Mouse (Mus musculus): ENCODE data around the gene Kbtbd2.

The Kbtbd2 gene

DNA sequence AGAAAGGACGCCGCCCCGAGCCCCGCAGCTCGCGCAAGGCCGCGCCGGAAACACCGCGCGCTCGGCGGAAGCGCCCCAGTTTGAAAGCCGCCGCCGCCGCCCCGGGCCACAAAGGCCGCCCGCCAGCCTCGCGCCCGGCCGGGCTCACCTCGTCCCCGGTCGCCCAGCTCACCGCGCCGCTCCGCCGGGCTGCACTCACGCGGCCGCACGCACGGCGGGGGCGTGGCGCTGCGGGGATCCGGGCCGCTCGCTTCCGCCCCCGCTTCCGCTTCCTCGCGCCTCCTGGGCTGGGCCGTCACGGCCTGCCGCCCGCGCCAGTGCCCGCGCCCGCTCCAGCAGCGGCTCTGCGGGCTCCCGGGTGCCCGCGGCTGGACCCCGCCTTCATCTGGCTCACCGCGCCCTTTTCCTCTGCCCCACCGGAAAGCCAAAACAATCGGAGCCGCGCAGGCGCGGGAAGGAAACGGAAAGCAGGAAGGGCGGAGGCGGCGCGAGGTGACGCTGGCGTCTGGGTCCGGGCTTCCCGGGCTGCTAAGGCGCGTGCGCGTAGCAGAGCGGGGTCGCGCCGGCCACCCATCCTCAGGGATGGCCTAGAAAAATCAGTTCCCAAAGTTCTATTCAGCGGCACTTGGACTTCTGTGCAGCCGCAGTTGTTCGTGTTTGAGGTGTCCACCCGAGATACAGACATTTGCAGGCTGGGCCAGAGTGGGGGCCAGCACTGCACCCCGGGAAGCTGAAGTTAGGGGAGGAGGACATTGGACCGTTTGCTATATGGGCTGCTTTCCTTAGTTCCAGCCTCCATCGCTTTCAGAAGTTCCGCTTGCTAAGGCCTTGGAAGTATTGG is at the start of gene Kbtbd2:
Kbtbd2 (minus strand) TSS at position 503 of the 841 bp plus-strand sequence.
- in situ Hi-C loops (cut with MboI, MseI): loop anchor here (5.0 kb wide), 1 partner anchor 130 kb away; no protein-coding TSS in a partner anchor

DNA sequence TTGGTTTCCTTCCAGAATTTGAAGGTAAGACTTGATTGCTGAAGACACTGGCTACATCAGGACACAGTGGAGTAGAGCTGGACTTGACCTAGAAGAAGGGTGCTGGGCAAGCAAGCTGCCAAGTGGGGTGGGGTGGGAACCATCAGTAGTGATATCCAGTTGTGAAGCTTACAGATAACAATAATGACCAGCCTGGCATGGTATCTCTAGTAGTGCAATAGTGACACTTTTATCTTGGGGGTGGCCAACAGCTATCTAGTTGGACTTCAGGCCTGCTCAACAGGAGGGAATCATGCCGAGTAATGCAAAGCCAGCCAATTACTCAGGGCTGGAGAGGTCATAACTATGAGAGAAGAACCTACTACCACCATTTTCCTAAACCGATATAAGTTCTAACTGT is 46.8 kb upstream of the Kbtbd2 start:
- in situ Hi-C loops (cut with MboI, MseI): no loop called here

DNA sequence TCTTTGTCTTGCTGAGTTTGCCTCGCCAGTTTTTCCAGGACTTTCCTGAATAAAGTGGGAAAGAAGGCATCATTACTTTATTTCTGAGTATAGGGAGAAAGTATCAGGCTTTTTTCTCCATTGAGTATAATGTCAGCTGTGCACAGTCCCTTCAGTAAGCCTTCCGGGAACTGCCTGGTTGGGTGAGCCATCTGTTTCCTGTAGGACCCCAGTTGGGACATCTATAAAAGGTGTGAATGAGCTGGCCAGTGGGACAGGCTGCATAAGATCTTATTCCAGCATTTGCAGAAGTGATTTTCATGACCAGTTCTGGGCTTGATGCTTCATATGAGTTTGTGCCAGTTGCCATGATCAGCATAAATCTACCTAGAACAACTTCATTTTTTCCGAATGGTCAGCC is 45.6 kb upstream of the Kbtbd2 start:
- in situ Hi-C loops (cut with MboI, MseI): no loop called here

DNA sequence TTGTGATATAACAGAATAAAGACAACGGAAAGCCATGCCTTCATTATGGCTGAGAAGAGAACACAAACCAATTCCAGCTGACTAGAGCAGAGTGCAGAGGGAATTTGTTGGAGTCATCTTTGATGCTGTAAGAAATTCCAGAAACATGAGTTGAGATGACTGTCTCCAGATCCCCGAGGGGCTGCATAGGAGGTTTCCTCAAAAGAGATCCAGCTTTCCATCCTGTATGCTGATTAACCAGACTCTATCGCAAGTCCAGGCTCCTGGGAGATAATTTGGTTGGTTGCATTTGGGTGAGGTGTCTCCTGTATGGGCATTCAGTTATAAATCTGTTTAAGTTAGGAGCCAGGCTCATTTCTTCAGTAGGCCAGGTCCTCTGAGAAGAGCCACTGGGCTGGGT is 40.0 kb upstream of the Kbtbd2 start:
- in situ Hi-C loops (cut with MboI, MseI): no loop called here

DNA sequence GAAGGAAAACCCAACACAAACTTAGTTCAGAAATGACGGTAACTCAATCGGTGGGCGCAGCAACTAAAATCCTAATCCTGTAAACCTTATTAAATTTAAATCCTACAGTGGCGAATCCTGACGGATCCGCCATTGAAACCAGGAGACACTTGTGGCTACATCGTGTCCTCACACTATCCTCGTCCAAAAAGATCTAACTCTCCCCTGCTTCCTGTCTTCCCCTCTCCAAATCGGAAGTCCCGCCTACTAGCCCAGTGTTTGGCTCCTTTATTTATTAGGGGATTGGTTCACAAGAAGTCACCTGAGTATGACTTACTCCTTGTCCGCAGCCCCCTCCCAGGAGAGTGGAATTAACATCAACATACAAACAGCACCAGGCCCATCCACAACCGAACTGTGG is 39.6 kb upstream of the Kbtbd2 start:
- in situ Hi-C loops (cut with MboI, MseI): no loop called here

DNA sequence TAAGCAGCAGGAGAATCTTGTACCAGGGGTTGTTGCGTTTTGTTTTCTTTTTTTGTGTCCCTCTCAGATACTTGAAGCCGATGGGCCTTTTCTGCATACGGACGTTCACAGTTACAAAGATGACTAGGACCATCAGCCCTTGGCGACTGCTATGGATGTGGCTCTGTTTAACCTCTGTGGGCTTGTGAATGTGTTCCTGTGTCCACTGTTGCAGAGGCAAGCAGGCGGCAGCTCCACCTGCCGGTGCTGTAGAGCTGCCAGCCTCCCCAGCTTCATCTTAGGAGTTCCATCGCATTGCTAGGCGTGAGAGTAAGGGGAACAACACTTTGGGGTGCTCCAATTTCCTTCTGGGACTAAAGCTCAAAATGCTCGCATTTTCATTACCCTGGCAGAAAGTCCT is 37.9 kb upstream of the Kbtbd2 start:
- in situ Hi-C loops (cut with MboI, MseI): no loop called here

DNA sequence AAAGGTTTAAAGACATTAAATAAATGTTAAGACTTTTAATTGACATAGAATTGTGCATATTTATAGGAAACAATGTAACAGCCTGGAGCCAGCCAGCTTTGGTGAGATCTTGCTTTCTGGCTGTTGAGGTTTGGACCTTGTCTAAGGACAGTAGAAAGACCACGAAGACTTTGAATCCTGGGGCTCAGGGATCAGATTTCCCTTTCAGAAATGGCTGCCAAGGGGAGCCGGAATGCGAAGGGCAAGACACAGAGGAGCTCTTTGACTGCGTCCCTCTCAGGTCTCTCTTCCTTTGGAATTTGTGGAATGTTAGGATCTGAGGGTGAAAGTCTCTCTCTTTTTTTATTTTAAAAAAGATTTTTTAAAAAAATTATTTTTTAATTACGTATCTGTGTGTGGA is 37.2 kb upstream of the Kbtbd2 start:
- in situ Hi-C loops (cut with MboI, MseI): no loop called here

DNA sequence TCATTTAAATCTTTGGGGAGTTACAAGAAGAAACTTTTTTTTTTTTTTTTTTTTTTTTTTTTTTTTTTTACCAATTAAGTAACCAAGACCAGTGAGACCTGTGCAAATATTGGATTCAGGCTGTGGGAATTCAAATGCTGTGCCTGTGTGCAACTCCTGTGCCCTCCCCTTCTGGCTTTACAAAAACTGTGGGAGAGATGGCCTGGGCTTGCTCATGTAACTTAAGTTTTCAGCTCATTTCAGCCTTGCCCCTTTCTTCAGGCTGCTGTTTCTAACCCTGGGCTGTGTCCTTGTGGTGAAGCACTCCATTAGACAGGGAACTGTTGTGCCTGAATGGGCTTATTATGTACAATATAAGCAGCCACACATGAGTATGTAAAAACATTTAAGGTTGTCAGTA is 35.2 kb upstream of the Kbtbd2 start:
- in situ Hi-C loops (cut with MboI, MseI): no loop called here

DNA sequence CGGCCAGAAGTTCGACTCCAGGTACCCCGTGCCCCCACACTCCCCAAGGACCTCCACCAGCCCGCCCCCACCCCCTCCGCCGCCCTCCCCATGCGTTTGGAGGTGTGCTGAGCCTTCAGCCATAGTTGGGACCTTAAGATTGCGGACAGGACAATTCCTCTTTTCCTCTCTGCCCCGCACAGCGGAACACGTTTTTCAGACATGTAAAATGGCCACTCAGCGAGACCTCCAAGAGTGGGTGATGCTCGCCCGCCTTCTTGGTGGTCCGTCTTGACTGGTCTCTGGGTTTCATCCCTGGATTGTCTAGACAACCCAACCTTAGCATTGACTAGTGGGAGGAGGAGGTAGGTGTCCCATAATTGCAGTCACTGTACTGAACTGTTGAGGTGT is 34.8 kb upstream of the Kbtbd2 start:
- in situ Hi-C loops (cut with MboI, MseI): no loop called here

DNA sequence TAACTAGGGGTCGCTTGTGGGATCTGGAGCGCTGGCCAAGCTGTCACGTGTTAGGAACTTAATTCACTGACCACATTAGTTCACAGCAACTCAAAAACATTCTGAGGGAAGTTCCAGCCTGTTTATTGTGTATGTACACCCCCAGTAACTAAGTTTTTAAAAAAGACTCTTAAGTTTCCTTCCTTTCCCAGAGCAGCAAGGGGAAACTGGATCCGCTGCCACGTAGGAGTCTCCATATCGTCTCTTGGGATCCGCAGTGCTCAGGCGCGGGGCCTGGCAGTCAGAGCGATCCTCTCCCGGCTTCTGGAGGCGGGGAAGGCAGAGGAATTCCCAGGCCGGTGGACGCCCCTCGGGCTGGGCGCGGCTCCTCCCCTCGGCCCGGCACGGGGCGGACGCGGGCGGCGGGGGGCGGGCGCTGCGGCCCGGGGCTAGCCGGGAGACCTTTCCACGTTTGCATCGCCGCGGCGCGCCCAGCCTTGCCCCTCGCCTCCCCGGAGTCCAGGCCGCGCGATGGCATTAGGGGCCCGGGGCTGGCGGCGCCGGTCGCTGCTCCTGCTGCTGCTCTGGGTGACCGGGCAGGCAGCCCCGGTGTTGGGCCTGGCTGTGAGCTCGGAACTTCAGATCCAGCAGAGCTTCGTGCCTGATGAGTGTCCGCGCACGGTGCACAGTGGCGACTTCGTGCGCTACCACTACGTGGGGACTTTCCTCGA is 34.2 kb upstream of the Kbtbd2 start, which contains the start of gene Fkbp9:
Fkbp9 (plus strand) TSS at position 363 of the 710 bp plus-strand sequence.
- in situ Hi-C loops (cut with MboI, MseI): no loop called here

DNA sequence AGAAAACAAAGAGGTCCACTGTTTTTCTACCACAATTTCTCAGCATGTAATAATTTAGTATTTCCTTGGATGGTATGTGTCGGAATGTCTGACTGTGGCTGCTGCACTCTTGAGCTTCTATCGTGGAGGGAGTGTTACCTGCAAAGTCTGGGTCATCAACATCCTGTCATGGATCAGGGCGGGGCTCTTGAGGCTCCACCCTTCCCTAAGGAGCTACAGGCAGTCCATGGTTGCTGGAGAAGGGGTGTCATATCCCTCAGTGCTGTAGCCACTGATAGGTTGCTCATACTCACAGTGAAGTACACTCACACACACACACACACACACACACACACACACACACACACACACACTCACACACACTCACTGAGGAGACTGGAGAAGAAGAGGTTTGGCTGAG is 28.0 kb upstream of the Kbtbd2 start:
- in situ Hi-C loops (cut with MboI, MseI): no loop called here

DNA sequence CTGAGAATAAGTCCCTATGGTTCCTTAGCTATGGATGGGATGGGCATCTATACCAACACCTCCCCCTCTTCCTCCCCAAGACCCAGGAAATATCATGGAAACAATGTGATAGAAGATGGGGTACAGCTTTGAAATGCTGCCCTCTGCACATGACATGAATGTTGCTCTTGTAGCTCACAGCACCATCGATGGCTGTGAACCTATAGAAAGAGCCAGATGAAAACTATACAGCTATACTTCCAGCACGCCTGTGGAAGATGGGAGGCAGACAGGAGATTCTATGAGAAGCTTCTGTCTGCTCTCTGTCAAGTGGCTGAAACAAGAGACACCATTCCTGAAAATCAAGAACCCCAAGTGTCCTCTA is 21.5 kb upstream of the Kbtbd2 start:
- in situ Hi-C loops (cut with MboI, MseI): loop anchor here (25.0 kb wide), 1 partner anchor 1043 kb away; the partner anchor contains the start of gene Vmn1r21

DNA sequence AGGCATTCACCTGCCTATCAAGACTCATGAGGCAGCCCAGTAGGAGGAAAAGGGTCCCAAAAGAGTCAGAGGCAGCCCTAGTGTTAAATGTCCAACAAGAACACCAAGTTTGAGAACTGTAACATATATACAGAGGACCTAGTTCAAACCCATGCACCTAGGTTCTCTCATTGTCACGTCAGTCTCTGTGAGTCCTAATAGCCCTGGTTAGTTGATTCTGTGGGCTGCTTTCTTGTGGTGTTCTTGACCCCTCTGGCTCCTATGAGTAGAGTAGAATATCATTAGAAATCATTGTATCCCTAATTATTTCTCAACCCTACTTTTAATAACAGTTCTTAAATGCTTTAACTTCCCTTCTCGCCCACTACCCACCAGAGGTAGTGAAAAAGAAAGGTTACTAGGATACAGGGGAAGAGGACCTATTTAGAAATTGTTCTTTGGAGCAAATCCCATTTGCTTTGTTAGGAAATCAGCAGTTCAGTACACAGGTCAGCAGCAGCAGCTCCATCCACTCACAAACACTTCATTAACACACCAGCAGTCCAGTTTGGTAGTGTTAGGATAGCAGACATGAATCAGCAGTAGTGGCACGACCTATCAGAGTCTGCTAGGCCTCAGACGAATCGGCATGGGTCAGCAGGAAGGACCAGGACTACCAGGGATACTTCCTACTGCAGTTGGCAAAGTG is 21.0 kb upstream of the Kbtbd2 start:
- in situ Hi-C loops (cut with MboI, MseI): loop anchor here (25.0 kb wide), 1 partner anchor 1044 kb away; the partner anchor contains the start of gene Vmn1r21

DNA sequence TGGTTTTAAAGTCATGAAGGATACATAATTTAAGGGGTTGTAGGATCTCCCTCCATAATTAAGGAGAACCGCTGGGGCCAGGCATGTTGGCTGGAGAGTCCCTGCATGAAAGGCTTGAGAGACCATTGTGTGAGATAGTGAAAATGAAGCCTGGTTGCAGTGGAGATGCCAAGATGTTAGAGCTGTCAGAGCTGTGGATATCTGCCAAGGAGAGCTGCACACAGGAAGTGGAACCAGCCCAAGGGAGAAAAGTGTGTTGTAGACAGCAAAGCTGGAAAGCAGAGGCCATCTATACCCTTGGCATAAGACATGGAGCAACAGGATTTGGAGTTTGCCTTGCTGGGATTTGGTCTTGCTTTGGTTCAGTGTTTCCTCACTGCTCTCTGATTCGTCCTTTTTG is 15.7 kb upstream of the Kbtbd2 start:
- in situ Hi-C loops (cut with MboI, MseI): loop anchor here (25.0 kb wide), 1 partner anchor 1049 kb away; the partner anchor contains the start of gene Vmn1r21

DNA sequence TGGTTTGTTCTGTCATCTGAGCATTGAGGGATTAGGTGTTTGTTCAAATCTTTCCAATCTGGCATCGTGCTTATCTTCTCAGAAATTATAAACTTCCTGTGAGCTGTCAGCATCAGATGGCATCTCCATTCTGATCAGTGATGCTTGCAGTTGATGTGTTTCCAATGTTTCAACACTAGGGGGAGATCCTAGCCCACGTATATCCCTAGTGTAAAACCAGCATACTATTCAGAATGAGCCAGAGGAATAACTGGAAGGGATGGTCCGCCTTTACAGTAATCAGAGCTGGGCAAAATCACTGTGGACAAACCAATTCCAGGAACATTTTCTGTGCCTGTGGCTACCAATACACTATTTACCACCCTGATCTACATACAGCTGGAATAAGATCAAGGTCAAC is 11.0 kb upstream of the Kbtbd2 start:
- in situ Hi-C loops (cut with MboI, MseI): loop anchor here (5.0 to 25.0 kb wide), 2 partner anchors 764 to 1054 kb away; partner anchors contain the start of gene Vmn1r21

DNA sequence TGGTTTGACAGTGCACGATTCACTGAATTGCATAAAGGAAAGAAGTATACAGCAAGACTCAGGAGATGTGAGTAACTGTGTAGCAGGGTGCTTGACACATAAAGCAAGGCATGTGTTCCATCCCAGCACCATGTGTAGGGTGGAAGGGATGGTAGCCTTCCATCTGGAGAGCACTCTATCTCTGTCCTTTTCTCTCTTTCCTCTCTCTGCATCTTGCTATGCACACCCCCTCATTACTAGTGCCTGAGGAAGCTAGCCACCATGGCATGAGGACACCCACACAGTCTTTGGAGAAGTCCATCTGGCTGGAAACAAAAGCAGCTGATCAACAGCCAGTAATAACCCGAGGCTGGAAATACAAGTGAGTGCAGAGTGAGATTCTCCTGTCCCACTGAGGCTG is 8.6 kb upstream of the Kbtbd2 start:
- in situ Hi-C loops (cut with MboI, MseI): loop anchor here (5.0 to 25.0 kb wide), 2 partner anchors 766 to 1056 kb away; partner anchors contain the start of gene Vmn1r21

DNA sequence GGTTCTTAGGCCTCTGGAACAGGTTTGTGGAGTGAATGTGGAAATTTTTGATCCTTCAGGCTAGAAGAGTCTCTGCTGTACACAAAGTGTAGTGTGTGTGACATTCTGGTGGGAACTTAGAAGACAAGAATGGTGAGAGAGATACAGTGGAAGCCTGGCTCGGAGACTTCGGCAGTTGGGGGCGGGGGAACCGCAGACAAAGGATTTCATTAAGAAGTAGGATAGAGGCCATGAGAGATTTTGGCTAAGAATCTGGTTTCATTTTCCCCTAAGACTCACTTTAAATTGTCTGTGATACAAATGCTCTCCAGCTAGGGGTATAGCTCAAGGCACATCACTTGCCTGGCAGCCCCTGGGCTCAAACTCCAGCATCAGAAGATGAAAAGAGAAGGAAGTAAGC is 7.4 kb upstream of the Kbtbd2 start:
- in situ Hi-C loops (cut with MboI, MseI): loop anchor here (5.0 to 25.0 kb wide), 2 partner anchors 767 to 1057 kb away; partner anchors contain the start of gene Vmn1r21

DNA sequence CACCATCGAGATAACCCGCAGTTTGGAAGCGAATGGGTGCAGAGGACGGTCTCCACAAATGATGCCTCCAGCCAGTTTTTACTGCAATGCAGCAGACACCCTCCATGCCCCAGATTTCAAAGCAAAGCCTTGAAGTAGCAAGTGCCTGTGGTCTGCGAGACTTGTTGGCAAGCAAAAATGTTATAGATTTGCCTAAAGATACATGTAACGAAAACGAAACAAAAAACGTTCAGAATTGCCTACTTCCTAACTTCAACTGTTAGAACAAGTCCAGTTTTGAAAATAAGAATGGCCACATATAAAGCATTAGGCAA is 496 bp upstream of the Kbtbd2 start:
- in situ Hi-C loops (cut with MboI, MseI): loop anchor here (5.0 kb wide), 1 partner anchor 129 kb away; no protein-coding TSS in a partner anchor

DNA sequence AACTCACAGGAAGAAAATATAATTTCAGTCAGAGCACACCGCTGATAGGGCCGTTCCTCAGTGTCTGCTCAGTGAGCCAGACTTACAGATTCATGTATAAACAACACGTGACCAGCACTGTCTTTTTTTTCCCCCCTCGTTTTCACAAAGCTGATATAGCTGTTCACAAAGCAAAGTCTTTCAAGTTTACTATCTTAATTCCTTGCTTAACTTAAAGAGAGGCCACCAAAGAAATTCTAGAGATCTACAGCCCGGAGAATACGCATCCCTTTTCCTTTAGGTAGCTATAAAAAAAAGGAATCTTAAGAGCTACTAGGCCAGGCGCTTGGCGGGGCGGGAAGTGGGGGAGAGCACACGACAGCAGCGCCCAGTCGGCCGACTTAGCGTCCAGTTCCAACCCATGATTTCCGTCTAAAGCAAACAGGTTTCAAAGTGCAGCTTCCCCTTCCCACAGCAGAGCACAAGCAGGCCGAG is 908 bp downstream of the Kbtbd2 start:
- in situ Hi-C loops (cut with MboI, MseI): loop anchor here (5.0 kb wide), 1 partner anchor 131 kb away; no protein-coding TSS in a partner anchor

DNA sequence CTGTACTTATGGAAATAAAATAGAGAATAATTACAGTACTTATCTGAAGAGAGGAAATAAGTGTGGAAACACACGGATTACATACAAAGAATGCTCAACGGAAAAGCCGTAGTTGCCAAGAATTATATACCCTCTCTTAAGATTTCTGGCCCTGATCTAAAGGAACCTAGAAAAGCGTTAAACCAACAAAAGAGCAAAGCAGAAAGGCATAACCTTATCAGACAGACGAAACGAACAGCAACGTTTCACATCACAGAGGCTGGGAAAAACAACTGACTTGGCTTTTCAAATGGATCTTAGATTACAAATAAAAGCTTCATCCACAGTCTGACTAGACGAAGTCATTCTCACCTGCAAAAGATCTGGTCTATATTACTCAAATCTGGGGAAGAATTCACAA is 1.4 kb downstream of the Kbtbd2 start:
- in situ Hi-C loops (cut with MboI, MseI): loop anchor here (5.0 kb wide), 1 partner anchor 131 kb away; no protein-coding TSS in a partner anchor

DNA sequence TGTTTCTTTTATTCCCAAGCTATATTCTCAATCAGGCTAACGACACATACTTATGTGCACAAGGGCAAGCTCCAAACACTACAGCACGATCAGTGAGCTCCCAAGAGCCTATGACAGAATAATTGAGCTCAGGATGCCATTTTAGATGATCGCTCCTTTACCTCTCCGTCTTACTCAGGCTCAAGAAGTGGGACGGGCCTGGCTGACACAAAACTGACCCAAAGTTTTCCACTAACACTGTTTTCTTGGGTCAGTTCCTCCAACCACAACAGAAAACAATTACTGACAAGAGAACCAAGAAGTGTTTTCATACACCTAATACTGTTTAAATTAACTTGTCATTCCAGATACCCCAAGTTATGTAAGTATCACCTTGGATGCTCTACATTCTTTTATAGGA is 2.8 kb downstream of the Kbtbd2 start:
- in situ Hi-C loops (cut with MboI, MseI): loop anchor here (5.0 kb wide), 1 partner anchor 132 kb away; no protein-coding TSS in a partner anchor

DNA sequence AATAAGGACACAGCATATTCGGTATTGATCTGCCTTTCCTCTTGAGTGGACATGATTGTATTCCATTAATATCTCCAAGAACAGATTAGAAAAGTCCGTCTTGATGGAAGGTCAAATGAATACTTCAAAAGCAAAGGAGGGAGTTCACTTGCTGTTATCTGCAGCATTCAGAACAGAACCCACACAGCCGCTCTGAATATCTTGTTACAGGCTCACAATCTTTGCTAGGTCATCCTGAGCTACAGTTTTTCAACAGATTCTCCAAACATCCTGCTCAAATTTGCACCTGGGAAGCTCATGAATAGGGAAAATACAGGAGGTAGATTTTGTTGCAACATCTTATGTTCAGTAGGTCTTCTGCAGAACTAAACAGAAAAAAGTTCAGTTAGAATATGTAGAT is 8.3 kb downstream of the Kbtbd2 start:
- in situ Hi-C loops (cut with MboI, MseI): no loop called here

Data from T-helper 2 cell (primary cell).